Mouse (Mus musculus): ENCODE results near the gene Tmem126b.

DNA sequence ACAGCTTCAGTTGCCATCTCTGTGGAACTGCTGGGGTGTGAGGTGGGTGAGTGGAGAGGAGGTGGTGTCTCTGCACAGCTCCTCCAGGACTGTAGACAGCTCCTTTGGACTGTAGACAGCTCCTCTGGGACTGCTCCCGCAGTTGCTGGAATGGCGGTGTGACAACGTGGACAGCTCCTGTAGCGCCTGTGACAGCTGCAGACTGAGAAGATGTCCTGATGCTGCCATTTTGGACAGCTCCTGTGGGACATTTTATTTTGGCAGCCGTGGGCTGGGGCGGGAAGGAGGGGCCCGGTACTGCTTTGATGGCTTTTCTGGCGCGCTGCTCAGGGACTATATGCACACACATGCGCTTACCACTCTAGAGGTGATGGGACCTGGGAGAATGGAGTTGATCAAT lies 15.5 kb downstream of the Tmem126b start:
- no peak for TF ChIP-seq CTCF (IDR thresholded peaks at IDR 0.05; ENCODE audit: low read depth)
- TF ChIP-seq EP300 (optimal IDR thresholded peaks at IDR 0.05): no peak
